Mouse (Mus musculus) olfactory bulb, adult 2 months (tissue): ENCODE measurements at regions not wholly inside any gene's neighbourhood (a gene's known extent, or its start where the extent isn't known, plus 50 kb on each side); places are given as distances from the start of the nearest gene placed in this dataset.

Experiments used
- CTCF ChIP-seq: fragments of 200-500 bp; IDR thresholded peaks from 2 replicates; pipeline ENCODE4 v1.5.1; 2012; ENCODE audit warnings: low read depth, mild to moderate bottlenecking, low read length, moderate library complexity; ENCODE audit not compliant: insufficient read depth
- POLR2A ChIP-seq: fragments of 200-500 bp; IDR thresholded peaks from 2 replicates; pipeline ENCODE4 v1.6.1; 2012; ENCODE audit warnings: mild to moderate bottlenecking, low read depth, low read length, moderate library complexity; ENCODE audit not compliant: insufficient read depth

GRCm38 (mm10) chr9:61280856-61281582 is 91.1 kb upstream of the Tle3 start:
- no peak for TF ChIP-seq CTCF
- TF ChIP-seq POLR2A: no peak
